In the genomic region with DNA sequence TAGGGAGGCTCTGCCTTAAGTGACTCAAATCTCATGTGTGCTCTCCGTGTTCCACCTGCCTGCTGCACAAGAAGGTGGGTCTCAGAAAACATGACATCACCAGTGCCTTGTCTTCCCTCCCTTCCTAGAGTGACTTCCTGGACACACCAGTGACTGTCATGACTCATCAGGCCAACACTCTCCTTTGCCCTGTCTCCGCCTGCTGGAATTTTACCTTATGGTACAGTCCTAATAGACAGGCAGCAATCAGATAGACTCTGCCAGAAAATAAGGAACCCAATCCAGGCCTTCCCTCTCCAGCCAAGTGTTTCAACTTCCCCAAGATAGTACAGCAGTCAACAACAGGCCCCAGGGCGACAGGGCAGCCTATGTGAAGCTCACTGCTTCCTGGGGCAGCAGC, we compare ENCODE assay signal across 13 mouse cellular contexts.
A peak's percentile ranks its signal among the peaks of the same experiment; 100 is the strongest.
DNase-seq lines count a peak whose midpoint lies in the region; ATAC-seq and TF ChIP-seq lines count a peak whose summit lies in the region.
"Had no signal": no experiment of that assay in that cellular context is flagged by ENCODE, and none has a peak within 500 bp of the region (broad histone marks: within the 10 kb centered on the region; RNA-seq: fewer than 3 reads in every experiment).

No protein-coding gene starts in this region.

- no peak for TF ChIP-seq POLR2A in kidney, adult 2 months (IDR thresholded peaks at IDR 0.05; ENCODE audit: low read depth, low read length)

- H3K27me3 ChIP-seq in kidney, adult 2 months (replicated peaks; ENCODE audit: control insufficient read depth, insufficient read depth, low read length): no peaks in the 10 kb centered on the region
- H3K27me3 ChIP-seq in heart, postnatal 0 days (ENCODE audit: control insufficient read depth, insufficient read depth, low read length): no peaks in the 10 kb centered on the region
- H3K27me3 ChIP-seq in liver, embryonic 16.5 days (ENCODE audit: control insufficient read depth, insufficient read depth, low read depth, low read length): no peaks in the 10 kb centered on the region
- H3K27me3 ChIP-seq: neural tube, embryonic 13.5 days had no signal

- peak overlapping the region; percentile 75 for H3K27ac ChIP-seq in kidney, adult 2 months (ENCODE audit: insufficient read depth, low read depth, low read length)
- peak overlapping the region; percentile 73 for H3K27ac ChIP-seq in heart, postnatal 0 days (ENCODE audit: low read depth)
- H3K27ac ChIP-seq in liver, embryonic 16.5 days (ENCODE audit: low read length): peak overlapping the region; percentile 70
- H3K27ac ChIP-seq: neural tube, embryonic 13.5 days had no signal

- TF ChIP-seq CTCF in kidney, adult 2 months (conservative IDR thresholded peaks at IDR 0.05; ENCODE audit: insufficient read depth, insufficient read length, low read depth, low read length): no peak; the same call in 1 of the 2 replicates
- TF ChIP-seq CTCF in heart, postnatal 0 days (IDR thresholded peaks at IDR 0.05; ENCODE audit: low read depth): no peak

- ATAC-seq in heart, postnatal 0 days (ENCODE audit: insufficient read depth, low read depth): no peak
- ATAC-seq in liver, embryonic 16.5 days (ENCODE audit: low read depth): no peak
- no peak for ATAC-seq in activated CD4-positive, CD25-positive, alpha-beta regulatory T cell, adult 4 months
- no peak for ATAC-seq in megakaryocyte, adult 5-6 weeks (ENCODE audit: poor library complexity, severe bottlenecking)
- ATAC-seq: midbrain, embryonic 16.5 days had no signal

- no peaks in the 10 kb centered on the region for H3K9me3 ChIP-seq in heart, postnatal 0 days (replicated peaks; ENCODE audit: control insufficient read depth, low read length)
- H3K9me3 ChIP-seq in liver, embryonic 16.5 days (replicated peaks; ENCODE audit: control insufficient read depth, low read length): no peaks in the 10 kb centered on the region
- H3K9me3 ChIP-seq: neural tube, embryonic 13.5 days had no signal

- DNase-seq in cerebellum, adult 9-10 months: peak; percentile 65
- DNase-seq in cerebellum, postnatal 10 days: no peak
- peak; percentile 43 for DNase-seq in kidney, adult 2 months
- no peak for DNase-seq in kidney, adult 9 months
- no peak for DNase-seq in heart, postnatal 0 days (ENCODE audit: low spot score)
- DNase-seq: embryo, embryonic 11 days; lung, postnatal 36 days; right cerebral cortex, adult 18-20 months had no signal

- H3K36me3 ChIP-seq in kidney, adult 2 months (ENCODE audit: control insufficient read depth, insufficient read depth, low read length): no peaks in the 10 kb centered on the region
- peaks cover 17% of the 10 kb centered on the region; the same call in 1 of the 2 replicates for H3K36me3 ChIP-seq in heart, postnatal 0 days (replicated peaks; ENCODE audit: control insufficient read depth, insufficient read depth, low read length)
- H3K36me3 ChIP-seq in liver, embryonic 16.5 days (ENCODE audit: control insufficient read depth, insufficient read depth): no peaks in the 10 kb centered on the region
- H3K36me3 ChIP-seq: neural tube, embryonic 13.5 days had no signal

- H3K4me1 ChIP-seq in kidney, adult 2 months (ENCODE audit: control insufficient read depth, insufficient read depth, low read length): peaks cover 36% of the 10 kb centered on the region
- H3K4me1 ChIP-seq in heart, postnatal 0 days (ENCODE audit: control insufficient read depth, insufficient read depth): peaks cover 64% of the 10 kb centered on the region
- H3K4me1 ChIP-seq in liver, embryonic 16.5 days (ENCODE audit: control insufficient read depth, low read depth, low read length): peaks cover 9% of the 10 kb centered on the region

- no peak overlapping the region for H3K9ac ChIP-seq in heart, postnatal 0 days (replicated peaks; ENCODE audit: low read depth, low read length)
- no peak overlapping the region for H3K9ac ChIP-seq in liver, embryonic 16.5 days (ENCODE audit: low read depth, low read length)
- H3K9ac ChIP-seq: neural tube, embryonic 13.5 days had no signal

- H3K4me2 ChIP-seq in heart, postnatal 0 days (ENCODE audit: low read depth, low read length): no peak overlapping the region
- H3K4me2 ChIP-seq in liver, embryonic 16.5 days (ENCODE audit: low read depth, low read length): no peak overlapping the region
- H3K4me2 ChIP-seq: neural tube, embryonic 13.5 days had no signal

- WGBS in kidney, adult 2 months: 45% methylated on average over 3 of the region's 3 CpGs
- 48% methylated on average over 3 of the region's 3 CpGs for WGBS in heart, postnatal 0 days
- WGBS in liver, embryonic 16.5 days (ENCODE audit: insufficient replicate concordance): 53% methylated on average over 3 of the region's 3 CpGs

- no peak overlapping the region for H3K4me3 ChIP-seq in kidney, adult 2 months (ENCODE audit: insufficient read depth, low read depth, low read length)
- H3K4me3 ChIP-seq in heart, postnatal 0 days (ENCODE audit: low read depth, low read length): no peak overlapping the region
- no peak overlapping the region for H3K4me3 ChIP-seq in liver, embryonic 16.5 days (ENCODE audit: low read depth, low read length)
- H3K4me3 ChIP-seq: neural tube, embryonic 13.5 days had no signal

- peak; percentile 33; the same call in 1 of the 2 replicates for TF ChIP-seq EP300 in heart, postnatal 0 days (IDR thresholded peaks at IDR 0.05; ENCODE audit: low read depth)

Comparison
In these comparisons a context has a peak if more than half of its experiments do, and no peak if none do; other contexts are left out.
1. DNase-seq: peak in cerebellum, adult 9-10 months (single experiment) and kidney, adult 2 months (single experiment); none in cerebellum, postnatal 10 days (0 of 2), kidney, adult 9 months (single experiment) and heart, postnatal 0 days (single experiment).
2. Peak in every context shown above with its lines, with median percentiles within 50 percentile points of each other: H3K27ac ChIP-seq.